Comparison of ENCODE assay signal across 7 mouse cellular contexts in the genomic region with DNA sequence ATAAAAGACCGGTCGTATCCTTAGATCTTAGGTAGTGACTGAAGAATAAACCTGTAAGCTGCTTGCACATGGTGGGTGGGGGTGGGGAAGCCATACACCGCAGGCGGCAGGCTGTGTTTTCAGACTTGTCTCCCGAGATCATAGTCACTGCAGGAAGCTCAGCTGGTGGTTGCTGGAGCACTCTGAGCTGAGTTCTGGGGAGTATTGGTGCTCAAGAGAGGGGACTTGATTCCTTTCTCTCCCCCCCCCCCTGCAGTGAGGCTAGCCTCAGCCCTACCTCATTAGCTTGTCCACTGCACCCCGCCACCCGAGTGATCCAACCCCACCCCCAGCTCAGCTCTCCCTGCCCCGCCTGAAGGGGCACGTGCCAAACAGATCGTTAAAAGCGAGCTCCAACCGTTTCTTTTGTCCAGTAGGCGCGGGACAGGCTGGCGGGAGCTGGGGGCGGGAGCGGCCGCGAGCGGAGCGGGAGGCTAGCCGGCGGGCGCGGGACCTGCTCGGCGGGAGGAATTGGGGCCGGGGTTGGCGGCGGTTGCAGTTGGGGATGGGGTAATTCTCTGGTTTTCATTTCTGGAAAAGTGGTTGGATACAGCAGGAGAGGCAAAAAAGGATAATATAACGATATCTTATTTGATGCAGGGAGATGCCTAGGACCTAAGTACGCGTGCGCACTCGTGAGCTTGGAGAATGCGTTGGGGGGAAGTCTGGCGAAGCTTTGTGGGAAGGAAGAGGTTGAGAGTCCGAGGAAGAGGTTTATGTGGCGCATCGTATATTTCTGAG. TPM values are rescaled to one million over a fixed set of nuclear protein-coding genes. Genes with fewer than 3 reads are reported as not detected.
DNase-seq lines count a peak whose midpoint lies in the region; ATAC-seq and TF ChIP-seq lines count a peak whose summit lies in the region.

No protein-coding gene starts in this region.

- peak overlapping the region; percentile 73 for H3K9ac ChIP-seq in forebrain, embryonic 15.5 days (replicated peaks)
- peak overlapping the region; percentile 81 for H3K9ac ChIP-seq in midbrain, embryonic 16.5 days (ENCODE audit: low read depth, low read length)

- TF ChIP-seq CTCF in cerebellum, adult 2 months (IDR thresholded peaks at IDR 0.05; ENCODE audit: borderline replicate concordance, insufficient read depth, low read depth, low read length), result no peak

- peak; percentile 13 to 35 for DNase-seq in lung, adult 18-20 months
- no peak for DNase-seq in lung, postnatal 36 days
- DNase-seq in cerebellum, adult 2 months, result peak; percentile 41 to 54
- peak; percentile 39 to 46 for DNase-seq in left cerebral cortex, postnatal 36 days (ENCODE audit: low spot score in 2 of 2)
- DNase-seq in thymus, adult 18-20 months, result peak; percentile 19 to 45

- intact Hi-C loops in left cerebral cortex, postnatal 36 days (cut with DNase I), result no loop called here

- H3K27ac ChIP-seq in cerebellum, adult 2 months (ENCODE audit: insufficient read depth, low read length), result no peak overlapping the region
- peak overlapping the region; percentile 87 for H3K27ac ChIP-seq in forebrain, embryonic 15.5 days (replicated peaks)
- H3K27ac ChIP-seq in midbrain, embryonic 16.5 days (ENCODE audit: low read length), result peak overlapping the region; percentile 91

- H3K4me1 ChIP-seq in cerebellum, adult 2 months (ENCODE audit: control insufficient read depth, insufficient read depth, low read length), result no peaks in the 10 kb centered on the region; the same call in 1 of the 2 replicates
- peaks cover 32% of the 10 kb centered on the region for H3K4me1 ChIP-seq in forebrain, embryonic 15.5 days
- peaks cover 17% of the 10 kb centered on the region for H3K4me1 ChIP-seq in midbrain, embryonic 16.5 days (ENCODE audit: control insufficient read depth, insufficient read depth, low read length)

- H3K27me3 ChIP-seq in cerebellum, adult 2 months (ENCODE audit: control insufficient read depth, insufficient read depth, low read length), result no peaks in the 10 kb centered on the region; the same call in 1 of the 2 replicates
- peaks cover 20% of the 10 kb centered on the region for H3K27me3 ChIP-seq in forebrain, embryonic 15.5 days
- H3K27me3 ChIP-seq in midbrain, embryonic 16.5 days (ENCODE audit: control insufficient read depth, insufficient read depth, low read depth, low read length), result peaks cover 21% of the 10 kb centered on the region

- H3K9me3 ChIP-seq in forebrain, embryonic 15.5 days, result no peaks in the 10 kb centered on the region
- H3K9me3 ChIP-seq in midbrain, embryonic 16.5 days (replicated peaks; ENCODE audit: control insufficient read depth, low read length, poor library complexity, severe bottlenecking), result no peaks in the 10 kb centered on the region

- ATAC-seq in forebrain, embryonic 15.5 days (replicated peaks), result peak; percentile 62
- ATAC-seq in midbrain, embryonic 16.5 days, result peak; percentile 80

- H3K4me3 ChIP-seq in cerebellum, adult 2 months (replicated peaks; ENCODE audit: insufficient read depth, low read depth, low read length), result peak overlapping the region; percentile 69
- H3K4me3 ChIP-seq in forebrain, embryonic 15.5 days, result peak overlapping the region; percentile 67
- H3K4me3 ChIP-seq in midbrain, embryonic 16.5 days (ENCODE audit: low read depth, low read length), result peak overlapping the region; percentile 73

- no peak for TF ChIP-seq POLR2A in cerebellum, adult 2 months (IDR thresholded peaks at IDR 0.05; ENCODE audit: borderline replicate concordance, insufficient read depth, low read length)

- peak overlapping the region; percentile 87 for H3K4me2 ChIP-seq in forebrain, embryonic 15.5 days (replicated peaks)
- peak overlapping the region; percentile 93 for H3K4me2 ChIP-seq in midbrain, embryonic 16.5 days (ENCODE audit: low read length)

- WGBS in cerebellum, adult 2 months, result 1% methylated on average over 40 of the region's 40 CpGs
- WGBS in forebrain, embryonic 15.5 days, result under 1% methylated on average over 40 of the region's 40 CpGs
- WGBS in midbrain, embryonic 16.5 days, result under 1% methylated on average over 40 of the region's 40 CpGs

- H3K36me3 ChIP-seq in forebrain, embryonic 15.5 days, result no peaks in the 10 kb centered on the region
- H3K36me3 ChIP-seq in midbrain, embryonic 16.5 days (ENCODE audit: control insufficient read depth, insufficient read depth, low read length), result no peaks in the 10 kb centered on the region

RNA-seq across cellular contexts. Expression of a gene that starts 2.9 kb away (rescaled TPM):
- 0.14 TPM in 1 of 2 replicates, not detected in the other for polyA plus RNA-seq in cerebellum, adult 2 months (2012; rRNA removed)
- polyA plus RNA-seq in forebrain, embryonic 15.5 days (2015; fragmentation: Nextera tagmentation; extraction: Ambion mirVana), result 0.52 and 0.64 TPM in 2 replicates
- not detected for total RNA-seq in left cerebral cortex, postnatal 36 days (2021)
- 0.51 and 0.55 TPM in 2 replicates for polyA plus RNA-seq in midbrain, embryonic 16.5 days (2015; fragmentation: Nextera tagmentation; extraction: Ambion mirVana)

RNA-seq across cellular contexts. Expression of a gene that starts 14.2 kb away (rescaled TPM):
- polyA plus RNA-seq in cerebellum, adult 2 months (2012; rRNA removed), result 7.8 and 9.5 TPM in 2 replicates
- polyA plus RNA-seq in forebrain, embryonic 15.5 days (2015; fragmentation: Nextera tagmentation; extraction: Ambion mirVana), result 43.9 and 47.7 TPM in 2 replicates
- 1 to 10 TPM; 9.3 to 9.5 TPM for total RNA-seq in left cerebral cortex, postnatal 36 days (2021)
- polyA plus RNA-seq in midbrain, embryonic 16.5 days (2015; fragmentation: Nextera tagmentation; extraction: Ambion mirVana), result 38.4 and 40.5 TPM in 2 replicates

RNA-seq across cellular contexts. Expression of a gene that starts 38.3 kb away (rescaled TPM):
- 0.05 and 0.07 TPM in 2 replicates for polyA plus RNA-seq in cerebellum, adult 2 months (2012; rRNA removed)
- 0.69 and 1.1 TPM in 2 replicates for polyA plus RNA-seq in forebrain, embryonic 15.5 days (2015; fragmentation: Nextera tagmentation; extraction: Ambion mirVana)
- under 1 TPM; 0.39 to 0.69 TPM for total RNA-seq in left cerebral cortex, postnatal 36 days (2021)
- 0.53 and 0.57 TPM in 2 replicates for polyA plus RNA-seq in midbrain, embryonic 16.5 days (2015; fragmentation: Nextera tagmentation; extraction: Ambion mirVana)

RNA-seq across cellular contexts. Expression of a gene that starts 44.4 kb away (rescaled TPM):
- polyA plus RNA-seq in cerebellum, adult 2 months (2012; rRNA removed), result 0.76 and 0.82 TPM in 2 replicates
- polyA plus RNA-seq in forebrain, embryonic 15.5 days (2015; fragmentation: Nextera tagmentation; extraction: Ambion mirVana), result 1.2 and 2.3 TPM in 2 replicates
- total RNA-seq in left cerebral cortex, postnatal 36 days (2021), result 1 to 10 TPM; 1.7 to 1.8 TPM
- polyA plus RNA-seq in midbrain, embryonic 16.5 days (2015; fragmentation: Nextera tagmentation; extraction: Ambion mirVana), result 1.2 and 1.5 TPM in 2 replicates
